Mouse (Mus musculus) CH12.LX (cell line): ENCODE data around the gene Dnajc4. TPM values are rescaled to one million over a fixed set of nuclear protein-coding genes. Genes with fewer than 3 reads are reported as not detected.

Source experiments
- DNase-seq: peaks from one replicate; pipeline ENCODE4 v3.0.0-alpha.2; 2013; ENCODE audit errors: extremely low read depth
- H3K27ac ChIP-seq: 2 replicates; pipeline ENCODE4 v1.5.1; 2012; ENCODE audit warnings: low read depth, mild to moderate bottlenecking, control low read depth, moderate library complexity; ENCODE audit not compliant: insufficient read depth
- H3K27me3 ChIP-seq: replicated peaks from 2 replicates; pipeline ENCODE3; 2012; ENCODE audit warnings: inconsistent platforms
- H3K36me3 ChIP-seq, 2 experiments: replicated peaks in 1 of 2; 2 replicates each; pipeline versions ENCODE3 to v1.6.1; 2012; ENCODE audit warnings: inconsistent platforms in 1 of 2, low read length in 1 of 2, mild to moderate bottlenecking in 1 of 2, mixed read lengths in 1 of 2, moderate library complexity in 1 of 2; ENCODE audit not compliant: control insufficient read depth in 1 of 2, insufficient read depth in 1 of 2
- H3K4me1 ChIP-seq, 2 experiments: 2 replicates each; pipeline ENCODE4 v1.6.1; 2012; ENCODE audit warnings: inconsistent platforms in 1 of 2, moderate library complexity in 1 of 2; ENCODE audit not compliant: insufficient read depth in 2 of 2, control insufficient read depth in 1 of 2
- H3K4me2 ChIP-seq: 2 replicates; pipeline ENCODE4 v1.6.1; 2012; ENCODE audit warnings: low read depth, mild to moderate bottlenecking, control low read depth; ENCODE audit not compliant: poor library complexity, insufficient read depth, severe bottlenecking
- H3K4me3 ChIP-seq, 3 experiments: fragments of 150-350 bp in 1 of 3; sonication (generic) in 1 of 3; replicated peaks in 1 of 3; 2 replicates each; pipeline versions ENCODE3 to v1.5.1; 2011 to 2012; ENCODE audit warnings: low read depth in 2 of 3, low read length in 2 of 3, mild to moderate bottlenecking in 2 of 3, moderate library complexity in 2 of 3, control low read depth in 1 of 3, improper control_type of control experiment in 1 of 3, inconsistent platforms in 1 of 3, mixed read lengths in 1 of 3; ENCODE audit not compliant: poor library complexity in 1 of 3
- H3K79me2 ChIP-seq: replicated peaks from 2 replicates; pipeline ENCODE4 v1.6.1; 2012; ENCODE audit warnings: mild to moderate bottlenecking, moderate library complexity; ENCODE audit not compliant: control insufficient read depth, poor library complexity, insufficient read depth, severe bottlenecking; ENCODE audit errors: extremely low read depth
- H3K9ac ChIP-seq: 2 replicates; pipeline ENCODE4 v1.6.1; 2012; ENCODE audit warnings: low read depth, mild to moderate bottlenecking, control low read depth, moderate library complexity; ENCODE audit not compliant: insufficient read depth
- H3K9me3 ChIP-seq: replicated peaks from 2 replicates; pipeline ENCODE3; 2012; ENCODE audit warnings: low read length, inconsistent platforms, mixed read lengths
- BHLHE40 ChIP-seq: IDR thresholded peaks from 2 replicates; pipeline ENCODE4 v1.6.1; 2011; ENCODE audit warnings: mild to moderate bottlenecking, low read depth, low read length, improper control_type of control experiment
- CHD1 ChIP-seq: IDR thresholded peaks from 2 replicates; pipeline ENCODE4 v1.6.1; 2012; ENCODE audit warnings: low read depth, low read length, improper control_type of control experiment, inconsistent platforms
- CHD2 ChIP-seq: IDR thresholded peaks from 2 replicates; pipeline ENCODE4 v1.6.1; 2011; ENCODE audit warnings: low read length, improper control_type of control experiment
- CTCF ChIP-seq, 2 experiments: IDR thresholded peaks in 1 of 2; conservative IDR thresholded peaks in 1 of 2; 2 replicates each; pipeline ENCODE4 v1.5.1; 2011 to 2012; ENCODE audit warnings: low read depth in 2 of 2, low read length in 2 of 2, improper control_type of control experiment in 1 of 2, inconsistent platforms in 1 of 2, mild to moderate bottlenecking in 1 of 2, moderate library complexity in 1 of 2
- E2F4 ChIP-seq: IDR thresholded peaks from 2 replicates; pipeline ENCODE4 v1.6.1; 2011; ENCODE audit warnings: low read depth, low read length, improper control_type of control experiment; ENCODE audit not compliant: insufficient replicate concordance
- ELF1 ChIP-seq: IDR thresholded peaks from 2 replicates; pipeline ENCODE4 v1.6.1; 2014; ENCODE audit warnings: low read depth, mild to moderate bottlenecking, inconsistent platforms, low read length, improper control_type of control experiment
- EP300 ChIP-seq: IDR thresholded peaks from 2 replicates; pipeline ENCODE4 v1.6.1; 2011; ENCODE audit warnings: low read length, improper control_type of control experiment
- ETS1 ChIP-seq: conservative IDR thresholded peaks from 2 replicates; pipeline ENCODE4 v1.6.1; 2012; ENCODE audit warnings: low read depth, mild to moderate bottlenecking, inconsistent platforms, low read length, improper control_type of control experiment, moderate library complexity
- GABPA ChIP-seq: IDR thresholded peaks from 2 replicates; pipeline ENCODE4 v1.6.1; 2012; ENCODE audit warnings: low read depth, low read length, improper control_type of control experiment, inconsistent platforms; ENCODE audit not compliant: insufficient replicate concordance
- HCFC1 ChIP-seq: IDR thresholded peaks from 2 replicates; pipeline ENCODE4 v1.6.1; 2012; ENCODE audit warnings: low read depth, mild to moderate bottlenecking, inconsistent platforms, low read length, improper control_type of control experiment
- IRF4 ChIP-seq: IDR thresholded peaks from 2 replicates; pipeline ENCODE4 v1.6.1; 2014; ENCODE audit warnings: low read depth, mild to moderate bottlenecking, inconsistent platforms, low read length, improper control_type of control experiment
- JUN ChIP-seq: IDR thresholded peaks from 2 replicates; pipeline ENCODE4 v1.6.1; 2011; ENCODE audit warnings: low read depth, mild to moderate bottlenecking, low read length, improper control_type of control experiment, moderate library complexity; ENCODE audit not compliant: insufficient read depth
- JUND ChIP-seq: conservative IDR thresholded peaks from 2 replicates; pipeline ENCODE4 v1.6.1; 2011; ENCODE audit warnings: low read depth, low read length, improper control_type of control experiment
- KAT2A ChIP-seq: IDR thresholded peaks from 2 replicates; pipeline ENCODE4 v1.6.1; 2012; ENCODE audit warnings: low read length, improper control_type of control experiment, inconsistent platforms; ENCODE audit not compliant: insufficient replicate concordance
- MAFK ChIP-seq: IDR thresholded peaks from 2 replicates; pipeline ENCODE4 v1.6.1; 2011; ENCODE audit warnings: low read length, improper control_type of control experiment; ENCODE audit not compliant: insufficient replicate concordance
- MAX ChIP-seq: IDR thresholded peaks from 2 replicates; pipeline ENCODE4 v1.6.1; 2011; ENCODE audit warnings: low read length, improper control_type of control experiment
- MAZ ChIP-seq: IDR thresholded peaks from 2 replicates; pipeline ENCODE4 v1.6.1; 2012; ENCODE audit warnings: low read depth, mild to moderate bottlenecking, inconsistent platforms, low read length, improper control_type of control experiment, moderate library complexity
- MEF2A ChIP-seq: IDR thresholded peaks from 2 replicates; pipeline ENCODE4 v1.6.1; 2014; ENCODE audit warnings: low read depth, mild to moderate bottlenecking, inconsistent platforms, low read length, improper control_type of control experiment, borderline replicate concordance
- MXI1 ChIP-seq: IDR thresholded peaks from 2 replicates; pipeline ENCODE4 v1.6.1; 2011; ENCODE audit warnings: mild to moderate bottlenecking, low read depth, low read length, improper control_type of control experiment
- MYC ChIP-seq: IDR thresholded peaks from 2 replicates; pipeline ENCODE4 v1.6.1; 2011; ENCODE audit warnings: low read depth, mild to moderate bottlenecking, improper control_type of control experiment, low read length
- NELFE ChIP-seq: IDR thresholded peaks from 2 replicates; pipeline ENCODE4 v1.6.1; 2011; ENCODE audit warnings: low read depth, low read length, improper control_type of control experiment
- NRF1 ChIP-seq: IDR thresholded peaks from 2 replicates; pipeline ENCODE4 v1.6.1; 2014; ENCODE audit warnings: low read depth, mild to moderate bottlenecking, inconsistent platforms, low read length, improper control_type of control experiment, moderate library complexity
- PAX5 ChIP-seq: IDR thresholded peaks from 2 replicates; pipeline ENCODE4 v1.6.1; 2012; ENCODE audit warnings: low read length, inconsistent platforms, mixed read lengths
- POLR2A ChIP-seq: IDR thresholded peaks from 2 replicates; pipeline ENCODE4 v1.6.1; 2011; ENCODE audit warnings: low read depth, mild to moderate bottlenecking, improper control_type of control experiment, low read length
- POLR2AphosphoS2 ChIP-seq: IDR thresholded peaks from 2 replicates; pipeline ENCODE4 v1.6.1; 2011; ENCODE audit warnings: low read depth, low read length, improper control_type of control experiment
- RAD21 ChIP-seq: IDR thresholded peaks from 2 replicates; pipeline ENCODE4 v1.6.1; 2011; ENCODE audit warnings: low read depth, mild to moderate bottlenecking, low read length, improper control_type of control experiment, moderate library complexity
- RCOR1 ChIP-seq: conservative IDR thresholded peaks from 2 replicates; pipeline ENCODE4 v1.6.1; 2012; ENCODE audit warnings: low read depth, mild to moderate bottlenecking, inconsistent platforms, low read length, improper control_type of control experiment
- SIN3A ChIP-seq: IDR thresholded peaks from 2 replicates; pipeline ENCODE4 v1.6.1; 2012; ENCODE audit warnings: low read length, improper control_type of control experiment, inconsistent platforms
- SMC3 ChIP-seq: IDR thresholded peaks from 2 replicates; pipeline ENCODE4 v1.6.1; 2011; ENCODE audit warnings: low read depth, low read length, improper control_type of control experiment
- TBP ChIP-seq: conservative IDR thresholded peaks from 2 replicates; pipeline ENCODE4 v1.6.1; 2011; ENCODE audit warnings: low read depth, low read length, improper control_type of control experiment
- TCF12 ChIP-seq: IDR thresholded peaks from 2 replicates; pipeline ENCODE4 v1.6.1; 2014; ENCODE audit warnings: low read depth, mild to moderate bottlenecking, inconsistent platforms, low read length, improper control_type of control experiment
- UBTF ChIP-seq: IDR thresholded peaks from 2 replicates; pipeline ENCODE4 v1.6.1; 2012; ENCODE audit warnings: low read depth, mild to moderate bottlenecking, inconsistent platforms, low read length, improper control_type of control experiment, moderate library complexity
- USF1 ChIP-seq: IDR thresholded peaks from 2 replicates; pipeline ENCODE4 v1.6.1; 2014; ENCODE audit warnings: low read depth, mild to moderate bottlenecking, inconsistent platforms, low read length, improper control_type of control experiment
- USF2 ChIP-seq: conservative IDR thresholded peaks from 2 replicates; pipeline ENCODE4 v1.6.1; 2011; ENCODE audit warnings: low read depth, low read length, improper control_type of control experiment
- ZC3H11A ChIP-seq: IDR thresholded peaks from 2 replicates; pipeline ENCODE4 v1.6.1; 2012; ENCODE audit warnings: low read depth, mild to moderate bottlenecking, inconsistent platforms, low read length, improper control_type of control experiment
- ZKSCAN1 ChIP-seq: IDR thresholded peaks from 2 replicates; pipeline ENCODE4 v1.6.1; 2012; ENCODE audit warnings: low read depth, inconsistent platforms, low read length, improper control_type of control experiment, borderline replicate concordance
- ZMIZ1 ChIP-seq: IDR thresholded peaks from 2 replicates; pipeline ENCODE4 v1.6.1; 2012; ENCODE audit warnings: low read depth, mild to moderate bottlenecking, inconsistent platforms, low read length, improper control_type of control experiment
- ZNF384 ChIP-seq: IDR thresholded peaks from 2 replicates; pipeline ENCODE4 v1.6.1; 2012; ENCODE audit warnings: low read depth, low read length, improper control_type of control experiment, inconsistent platforms
- dilution Hi-C: fragments of 300-500 bp; cut with MboI; formaldehyde crosslinking; loops from 2 replicates; pipeline ENCODE4 v1.14.3; 2020; ENCODE audit warnings: low sequenced_read_pairs; ENCODE audit not compliant: extremely low pct_unique_long_range_greater_than_20kb, extremely low pct_ligation_motif_present
- in situ Hi-C: fragments of 300-500 bp; cut with MboI; formaldehyde crosslinking; loops from 3 replicates; pipeline ENCODE4 v1.14.3; 2019; ENCODE audit warnings: low sequenced_read_pairs, low pct_ligation_motif_present, low pct_unique_long_range_greater_than_20kb, mixed read lengths
- polyA plus RNA-seq: library from polyadenylated mRNA; unstranded; fragments of >175 nt; gene quantifications from 2 replicates; pipeline ENCODE4 v1.2.1, GENCODE M21; 2012; ENCODE audit warnings: low read depth; ENCODE audit not compliant: insufficient read length
- total RNA-seq, 2 experiments: library from RNA; depleted of rRNA; stranded (reverse); fragments of 300-350 nt in 1 of 2; fragments of >200 nt in 1 of 2; gene quantifications; 2 replicates each; pipeline ENCODE4 v1.2.3; 2012 to 2014

Gene Dnajc4
- total RNA-seq (2012; rRNA removed): 9.7 and 11.2 TPM in 2 replicates
- total RNA-seq (2014; rRNA removed): 6.2 and 7.5 TPM in 2 replicates
- polyA plus RNA-seq: 12.7 and 13.9 TPM in 2 replicates

DNA sequence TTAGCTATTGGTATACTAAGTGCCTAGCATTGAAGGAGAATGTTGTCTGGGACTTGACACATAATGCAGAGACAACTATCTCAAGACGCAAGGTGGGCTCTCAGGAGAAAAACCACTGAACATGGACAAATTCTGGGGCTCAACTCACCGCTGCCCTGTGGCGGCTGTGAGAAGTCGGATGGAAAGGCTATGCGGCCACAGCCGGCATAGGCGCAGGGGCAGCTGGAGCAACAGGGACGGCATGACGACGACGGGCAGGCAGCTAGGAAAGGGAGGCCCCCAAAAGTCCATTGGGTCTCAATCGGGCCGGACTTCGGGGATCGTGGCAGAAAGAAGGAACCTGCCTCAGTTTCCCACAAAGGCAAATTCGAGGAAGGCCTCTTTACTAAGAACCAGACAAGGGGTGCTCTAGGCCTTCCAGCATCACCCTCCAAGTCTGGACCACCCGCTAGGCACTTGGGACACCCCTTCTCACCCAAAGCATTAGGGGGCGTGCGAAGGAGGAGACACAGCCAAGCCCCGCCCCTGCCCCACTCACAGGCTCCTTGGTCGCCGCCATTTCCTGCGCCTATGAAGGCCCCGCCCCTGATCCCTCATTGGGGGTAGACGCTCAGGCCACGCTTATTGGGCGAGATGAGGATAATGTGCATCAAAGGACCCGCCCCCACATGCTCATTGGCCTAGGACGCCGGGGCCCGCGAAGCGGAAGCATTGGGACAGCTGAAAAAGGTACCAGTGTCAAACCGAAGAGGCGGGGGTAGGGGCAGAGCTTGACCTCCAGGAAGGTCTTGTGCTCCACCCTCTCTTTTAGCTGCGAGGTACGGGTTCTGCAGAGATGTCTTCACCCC is at the start of gene Dnajc4:
Dnajc4 (minus strand) TSS at position 562 of the 848 bp plus-strand sequence.
- H3K36me3 ChIP-seq: peaks cover 3 to 10% of the 10 kb centered on the region in 2 experiments
- peak; percentile 99 for DNase-seq
- H3K27me3 ChIP-seq: no peaks in the 10 kb centered on the region
- TF ChIP-seq UBTF: no peak
- TF ChIP-seq POLR2AphosphoS2: peak; percentile 75
- no peak for TF ChIP-seq ZKSCAN1
- peak; percentile 64; the same call in 1 of the 2 replicates for TF ChIP-seq TBP
- TF ChIP-seq CHD2: peak; percentile 78
- no peak for TF ChIP-seq USF2
- TF ChIP-seq ZMIZ1: 0 out of 2 replicates have a peak, but pooled peaks have one; percentile 49
- 0 out of 2 replicates have a peak, but pooled peaks have one; percentile 57 for TF ChIP-seq RCOR1
- TF ChIP-seq CHD1: no peak
- TF ChIP-seq MAZ: peak; percentile 94
- peak; percentile 50 for TF ChIP-seq NRF1
- peak; percentile 76; the same call in 1 of the 2 replicates for TF ChIP-seq E2F4
- TF ChIP-seq POLR2A: peak; percentile 74
- 0 out of 2 replicates have a peak, but pooled peaks have one; percentile 23 for TF ChIP-seq IRF4
- no peak for TF ChIP-seq USF1
- TF ChIP-seq ZNF384: no peak
- no peak; the same call in 1 of the 2 replicates for TF ChIP-seq MYC
- peak; percentile 67 for TF ChIP-seq MXI1
- peak; percentile 94 for TF ChIP-seq ELF1
- TF ChIP-seq KAT2A: no peak
- no peak for TF ChIP-seq RAD21
- TF ChIP-seq HCFC1: peak; percentile 71
- no peak for TF ChIP-seq ETS1
- TF ChIP-seq GABPA: no peak
- no peak for TF ChIP-seq EP300
- TF ChIP-seq ZC3H11A: no peak
- TF ChIP-seq JUND: no peak
- no peak for TF ChIP-seq SMC3
- 0 out of 2 replicates have a peak, but pooled peaks have one; percentile 6 for TF ChIP-seq BHLHE40
- TF ChIP-seq SIN3A: peak; percentile 91
- peak; percentile 68; the same call in 1 of the 2 replicates for TF ChIP-seq MEF2A
- TF ChIP-seq MAFK: no peak
- no peak for TF ChIP-seq PAX5
- TF ChIP-seq JUN: no peak
- TF ChIP-seq CTCF (conservative IDR thresholded peaks at IDR 0.05 in 1 of 2, IDR thresholded peaks at IDR 0.05 in 1 of 2; ENCODE audit: low read depth in 2 of 2, low read length in 2 of 2): no peak
- peak; percentile 53 for TF ChIP-seq TCF12
- TF ChIP-seq NELFE: peak; percentile 77
- peak; percentile 68; the same call in 1 of the 2 replicates for TF ChIP-seq MAX
- peaks cover 4 to 44% of the 10 kb centered on the region in 2 experiments for H3K4me1 ChIP-seq
- H3K4me3 ChIP-seq: peak within 1 kb of the TSS; percentile 69 to 90 (median 84)
- H3K9ac ChIP-seq: peak within 1 kb of the TSS; percentile 66
- H3K27ac ChIP-seq: peak within 1 kb of the TSS; percentile 9; the same call in 1 of the 2 replicates
- in situ Hi-C loops: no loop called here
- no peaks in the 10 kb centered on the region for H3K9me3 ChIP-seq
- H3K79me2 ChIP-seq: no peaks in the 10 kb centered on the region
- dilution Hi-C loops: no loop called here
- H3K4me2 ChIP-seq: peak within 1 kb of the TSS; percentile 81
